Mouse (Mus musculus) limb, embryonic 12.5 days (tissue): ENCODE results near the gene Pfdn5. TPM values are rescaled to one million over a fixed set of nuclear protein-coding genes. Genes with fewer than 3 reads are reported as not detected.

ENCODE experiments used
- ATAC-seq: fragments of 200-750 bp; cut with Nextera tagmentation; 2 replicates; pipeline ENCODE4 v1.8.0; 2017; ENCODE audit warnings: low read depth, moderate TSS enrichment; ENCODE audit not compliant: insufficient number of reproducible peaks, insufficient read depth, low FRiP score, low TSS enrichment
- H3K27ac ChIP-seq: fragments of 300-500 bp; sonication (generic); 2 replicates; pipeline ENCODE4 v1.5.1; 2016; ENCODE audit warnings: mild to moderate bottlenecking, moderate library complexity
- H3K27me3 ChIP-seq: fragments of 300-500 bp; sonication (generic); 2 replicates; pipeline ENCODE4 v1.6.1; 2016; ENCODE audit warnings: mild to moderate bottlenecking, moderate library complexity
- H3K36me3 ChIP-seq: fragments of 300-500 bp; sonication (generic); 2 replicates; pipeline ENCODE4 v1.6.1; 2016; ENCODE audit warnings: mild to moderate bottlenecking, moderate library complexity
- H3K4me1 ChIP-seq: fragments of 300-500 bp; sonication (generic); replicated peaks from 2 replicates; pipeline ENCODE4 v1.6.1; 2016
- H3K4me2 ChIP-seq: fragments of 300-500 bp; sonication (generic); 2 replicates; pipeline ENCODE4 v1.6.1; 2016; ENCODE audit warnings: mild to moderate bottlenecking, moderate library complexity
- H3K4me3 ChIP-seq: fragments of 300-500 bp; sonication (generic); replicated peaks from 2 replicates; pipeline ENCODE4 v1.5.1; 2016; ENCODE audit warnings: mild to moderate bottlenecking
- H3K9ac ChIP-seq: fragments of 300-500 bp; sonication (generic); replicated peaks from 2 replicates; pipeline ENCODE4 v1.6.1; 2016; ENCODE audit warnings: mild to moderate bottlenecking, moderate library complexity
- H3K9me3 ChIP-seq: fragments of 300-500 bp; sonication (generic); 2 replicates; pipeline ENCODE4 v1.6.1; 2016; ENCODE audit warnings: mild to moderate bottlenecking, moderate library complexity
- WGBS: fragments of 180-500 bp; shearing (Covaris S2); methylation state at CpG from one replicate; pipeline ENCODE4 v1.1.7; 2016; 5-methylcytosine and 5-hydroxymethylcytosine counted together
- polyA plus RNA-seq: library from polyadenylated mRNA; unstranded; fragments of >200 nt; fragmentation: Nextera tagmentation; extraction: Ambion mirVana; gene quantifications from 2 replicates; pipeline ENCODE4 v1.2.1, GENCODE M21; 2016

Gene Pfdn5
- polyA plus RNA-seq, 1 experiment from 2014 or later = 445 TPM

GRCm38 (mm10) chr15:102356501-102357325 lies 30.8 kb downstream of the Pfdn5 start:
- Histone ChIP-seq H3K27me3 (peaks cover 21% of the 10 kb centered on the region), H3K4me2 (peak overlapping the region; percentile 92), H3K27ac (peak overlapping the region; percentile 97), H3K4me1 (peaks cover 42% of the 10 kb centered on the region), H3K9ac (peak overlapping the region; percentile 78), H3K4me3 (peak overlapping the region; percentile 49), H3K9me3 (no peaks in the 10 kb centered on the region), H3K36me3 (no peaks in the 10 kb centered on the region)
- WGBS = 19% methylated on average over 16 of the region's 16 CpGs
- ATAC-seq = no peak

DNA sequence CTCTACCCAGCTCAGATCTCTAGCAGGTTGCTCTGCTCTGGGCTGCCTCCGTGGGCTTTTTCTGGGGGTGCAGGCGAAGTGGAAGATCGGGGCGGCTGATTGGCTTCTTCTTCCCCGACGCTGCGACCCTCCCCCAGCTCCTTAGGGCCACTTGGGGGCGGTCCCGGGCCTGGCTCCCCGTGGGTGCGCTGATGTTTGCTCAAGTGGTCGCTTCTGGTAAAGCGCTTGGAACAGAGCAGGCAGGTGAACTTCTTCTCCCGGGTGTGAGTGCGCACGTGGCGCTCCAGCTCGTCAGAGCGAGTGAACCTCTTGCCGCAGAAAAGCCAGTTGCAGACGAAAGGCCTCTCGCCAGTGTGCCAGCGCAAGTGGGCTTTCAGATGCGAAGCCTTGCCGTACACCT lies 32.2 kb downstream of the Pfdn5 start:
- peaks cover 53% of the 10 kb centered on the region for H3K4me1 ChIP-seq
- peak overlapping the region; percentile 51; the same call in 1 of the 2 replicates for H3K9ac ChIP-seq
- WGBS = 2% methylated on average over 25 of the region's 25 CpGs

GRCm38 (mm10) chr15:102358834-102359233 lies 32.9 kb downstream of the Pfdn5 start:
- peaks cover 55% of the 10 kb centered on the region for H3K4me1 ChIP-seq
- no peak for ATAC-seq
- H3K27me3 ChIP-seq = peaks cover 21% of the 10 kb centered on the region
- H3K36me3 ChIP-seq = no peaks in the 10 kb centered on the region
- H3K9ac ChIP-seq = no peak overlapping the region
- no peak overlapping the region for H3K4me3 ChIP-seq
- WGBS = 25% methylated on average over 5 of the region's 5 CpGs
- H3K4me2 ChIP-seq = peak overlapping the region; percentile 52
- no peak overlapping the region for H3K27ac ChIP-seq
- no peaks in the 10 kb centered on the region for H3K9me3 ChIP-seq

More for the DNA sequence above, 32.2 kb downstream of the Pfdn5 start:
- Histone ChIP-seq H3K9me3 (no peaks in the 10 kb centered on the region), H3K36me3 (no peaks in the 10 kb centered on the region), H3K4me3 (peak overlapping the region; percentile 18), H3K27me3 (peaks cover 21% of the 10 kb centered on the region), H3K4me2 (peak overlapping the region; percentile 52), H3K27ac (peak overlapping the region; percentile 29; the same call in 1 of the 2 replicates)
- no peak for ATAC-seq

DNA sequence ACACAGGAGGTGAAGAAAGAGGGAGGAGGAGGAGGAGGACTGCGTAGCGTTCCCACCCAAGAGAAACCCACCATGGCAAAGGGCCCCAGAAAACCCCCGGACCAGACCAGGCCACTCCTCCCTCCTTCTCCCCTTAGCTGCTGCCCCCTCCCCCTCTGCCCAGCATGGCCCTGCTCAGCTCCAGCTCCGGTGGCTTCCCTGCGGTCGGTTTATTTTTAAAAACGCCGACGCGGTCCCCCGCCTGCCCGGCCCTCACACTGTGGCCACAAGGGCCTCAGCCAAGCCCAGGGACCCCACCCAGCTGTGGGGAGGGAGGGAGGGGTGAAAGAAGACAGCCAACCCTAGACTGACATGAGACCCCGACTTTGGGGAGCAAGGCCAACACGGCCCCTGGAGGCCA lies 36.7 kb downstream of the Pfdn5 start:
- Histone ChIP-seq H3K4me3 (peak overlapping the region; percentile 18; the same call in 1 of the 2 replicates), H3K36me3 (no peaks in the 10 kb centered on the region), H3K27me3 (peaks cover 25% of the 10 kb centered on the region), H3K4me1 (peaks cover 43% of the 10 kb centered on the region), H3K27ac (peak overlapping the region; percentile 75), H3K4me2 (peak overlapping the region; percentile 51), H3K9me3 (no peaks in the 10 kb centered on the region), H3K9ac (peak overlapping the region; percentile 47)
- 9% methylated on average over 14 of the region's 14 CpGs for WGBS
- ATAC-seq = peak; percentile 32; the same call in 1 of the 2 replicates

- Histone ChIP-seq H3K27ac (no peak overlapping the region), H3K36me3 (no peaks in the 10 kb centered on the region), H3K9ac (no peak overlapping the region), H3K4me2 (0 out of 2 replicates have a peak overlapping the region, but pooled peaks have one; percentile 64), H3K9me3 (no peaks in the 10 kb centered on the region), H3K4me3 (no peak overlapping the region), H3K4me1 (peaks cover 27% of the 10 kb centered on the region), H3K27me3 (peaks cover 8% of the 10 kb centered on the region)
- ATAC-seq = no peak
- WGBS = 94% methylated on average over 1 of the region's 1 CpGs
These were observed 38.8 kb downstream of the Pfdn5 start for GRCm38 (mm10) chr15:102364678-102365077.

DNA sequence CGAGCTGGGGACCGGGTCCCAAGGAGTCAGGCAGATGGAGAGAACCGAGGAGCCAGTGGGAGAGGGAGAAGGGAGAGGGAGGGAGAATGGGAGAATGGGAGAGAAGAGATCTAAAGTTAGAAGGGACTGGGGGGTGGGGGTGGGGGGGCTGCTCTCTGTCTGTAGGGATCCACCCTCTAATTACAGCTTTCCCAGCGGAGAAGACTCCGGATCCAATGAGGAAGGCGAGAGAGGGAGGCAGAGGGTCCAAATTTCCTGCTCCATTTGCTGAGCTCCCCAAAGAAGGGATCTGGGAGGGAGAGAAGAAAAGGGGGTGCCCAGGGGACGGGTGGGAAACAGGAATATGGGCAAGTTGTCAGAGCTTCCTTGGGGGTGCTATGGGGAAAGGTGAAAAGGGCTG lies 40.3 kb downstream of the Pfdn5 start:
- Histone ChIP-seq H3K36me3 (no peaks in the 10 kb centered on the region), H3K4me3 (peak overlapping the region; percentile 30), H3K27ac (0 out of 2 replicates have a peak overlapping the region, but pooled peaks have one; percentile 18), H3K9ac (peak overlapping the region; percentile 50; the same call in 1 of the 2 replicates), H3K9me3 (no peaks in the 10 kb centered on the region), H3K4me1 (peaks cover 42% of the 10 kb centered on the region), H3K4me2 (peak overlapping the region; percentile 64), H3K27me3 (peaks cover 4% of the 10 kb centered on the region)
- WGBS = 8% methylated on average over 7 of the region's 7 CpGs
- no peak for ATAC-seq

GRCm38 (mm10) chr15:102366733-102367344 lies 40.9 kb downstream of the Pfdn5 start, which contains the start of gene Sp7:
TSS of gene Sp7 (minus strand) at chr15:102367182.
- Histone ChIP-seq H3K4me3 (peak within 1 kb of the TSS; percentile 30), H3K4me1 (peaks cover 45% of the 10 kb centered on the region), H3K9ac (peak within 1 kb of the TSS; percentile 50), H3K9me3 (no peaks in the 10 kb centered on the region), H3K27ac (peak within 1 kb of the TSS; percentile 18; the same call in 1 of the 2 replicates), H3K36me3 (no peaks in the 10 kb centered on the region), H3K27me3 (peaks cover 4% of the 10 kb centered on the region; the same call in 1 of the 2 replicates), H3K4me2 (peak within 1 kb of the TSS; percentile 64)
- WGBS = 9% methylated on average over 15 of the region's 15 CpGs
- no peak for ATAC-seq

- peaks cover 1% of the 10 kb centered on the region; the same call in 1 of the 2 replicates for H3K27me3 ChIP-seq
- H3K9me3 ChIP-seq = no peaks in the 10 kb centered on the region
- no peaks in the 10 kb centered on the region for H3K36me3 ChIP-seq
- H3K4me2 ChIP-seq = peak overlapping the region; percentile 48
- WGBS = 13% methylated on average over 13 of the region's 13 CpGs
- H3K4me1 ChIP-seq = peaks cover 33% of the 10 kb centered on the region
- ATAC-seq = no peak
- H3K9ac ChIP-seq = peak overlapping the region; percentile 46; the same call in 1 of the 2 replicates
- H3K4me3 ChIP-seq = no peak overlapping the region
- H3K27ac ChIP-seq = peak overlapping the region; percentile 54; the same call in 1 of the 2 replicates
These were observed 44.1 kb downstream of the Pfdn5 start for GRCm38 (mm10) chr15:102369972-102370371.

DNA sequence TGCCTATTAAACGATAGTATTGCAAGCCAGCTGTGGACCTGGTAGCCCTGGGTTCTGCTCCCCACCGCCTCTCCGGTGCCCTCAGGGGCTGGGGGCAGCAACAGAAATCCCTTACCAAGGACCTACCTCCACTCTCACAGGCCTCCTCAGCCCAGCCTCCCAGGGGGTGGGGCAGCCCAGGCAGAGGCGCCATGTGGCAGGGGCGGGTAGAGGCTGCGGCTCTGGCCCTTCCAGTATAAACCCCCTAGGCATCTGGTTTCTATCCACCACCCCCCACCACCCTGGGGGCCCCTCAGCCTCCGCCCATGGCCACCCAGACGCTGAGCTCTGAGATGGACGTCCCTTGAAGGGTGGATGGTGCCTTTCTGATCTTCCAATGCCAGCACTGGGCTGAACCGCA lies 44.8 kb downstream of the Pfdn5 start:
- no peaks in the 10 kb centered on the region for H3K36me3 ChIP-seq
- 2% methylated on average over 10 of the region's 10 CpGs for WGBS
- H3K4me1 ChIP-seq = peaks cover 30% of the 10 kb centered on the region
- peak overlapping the region; percentile 54; the same call in 1 of the 2 replicates for H3K27ac ChIP-seq
- peak; percentile 71 for ATAC-seq
- H3K27me3 ChIP-seq = no peaks in the 10 kb centered on the region
- 0 out of 2 replicates have a peak overlapping the region, but pooled peaks have one; percentile 15 for H3K4me3 ChIP-seq
- H3K9ac ChIP-seq = peak overlapping the region; percentile 46
- H3K9me3 ChIP-seq = no peaks in the 10 kb centered on the region
- H3K4me2 ChIP-seq = peak overlapping the region; percentile 48

GRCm38 (mm10) chr15:102376453-102377162 lies 50.7 kb downstream of the Pfdn5 start:
- peak overlapping the region; percentile 91 for H3K4me2 ChIP-seq
- peak overlapping the region; percentile 81 for H3K9ac ChIP-seq
- peaks cover 24% of the 10 kb centered on the region for H3K4me1 ChIP-seq
- H3K4me3 ChIP-seq = peak overlapping the region; percentile 62
- under 1% methylated on average over 43 of the region's 43 CpGs for WGBS
- H3K27me3 ChIP-seq = no peaks in the 10 kb centered on the region
- no peaks in the 10 kb centered on the region for H3K9me3 ChIP-seq
- peak; percentile 68 for ATAC-seq
- H3K36me3 ChIP-seq = no peaks in the 10 kb centered on the region
- peak overlapping the region; percentile 93 for H3K27ac ChIP-seq
